Comparison of ENCODE assay signal across 26 mouse cellular contexts in the genomic region with DNA sequence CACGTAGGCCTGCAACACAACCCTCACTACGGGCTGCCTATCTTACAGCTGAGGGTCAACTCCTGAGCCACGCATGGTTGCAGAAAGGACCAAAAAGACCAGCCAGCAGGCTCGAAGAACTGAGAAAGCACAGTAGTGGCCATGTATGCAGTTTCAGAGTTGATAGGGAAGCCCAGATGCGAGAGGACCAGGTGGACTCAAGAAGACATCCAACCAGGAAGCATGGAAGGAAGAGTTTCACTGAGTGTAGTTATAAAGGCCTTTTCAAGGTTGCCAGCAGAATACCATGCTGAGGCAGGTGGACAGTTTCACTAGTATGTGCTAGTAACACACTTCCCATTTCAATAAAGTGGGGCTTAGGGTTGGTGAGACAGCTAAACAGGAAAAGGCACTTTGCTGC. TPM values are rescaled to one million over a fixed set of nuclear protein-coding genes. Genes with fewer than 3 reads are reported as not detected.
DNase-seq lines count a peak whose midpoint lies in the region; ATAC-seq and TF ChIP-seq lines count a peak whose summit lies in the region.
"Had no signal": no experiment of that assay in that cellular context is flagged by ENCODE, and none has a peak within 500 bp of the region (broad histone marks: within the 10 kb centered on the region; RNA-seq: fewer than 3 reads in every experiment).

No protein-coding gene starts in this region.

- 0 out of 2 replicates have a peak overlapping the region, but pooled peaks have one; percentile 38 for H3K9ac ChIP-seq in neural tube, embryonic 13.5 days
- H3K9ac ChIP-seq in neural tube, embryonic 15.5 days (replicated peaks), result no peak overlapping the region
- H3K9ac ChIP-seq in liver, embryonic 16.5 days (ENCODE audit: low read depth, low read length), result no peak overlapping the region
- H3K9ac ChIP-seq: embryonic facial prominence, embryonic 15.5 days; hindbrain, embryonic 15.5 days; intestine, embryonic 15.5 days; limb, embryonic 15.5 days had no signal

- 63% methylated on average over 5 of the region's 5 CpGs for WGBS in heart, embryonic 10.5 days
- WGBS in neural tube, embryonic 13.5 days, result over 99% methylated on average over 5 of the region's 5 CpGs
- WGBS in neural tube, embryonic 15.5 days, result over 99% methylated on average over 5 of the region's 5 CpGs
- WGBS in liver, embryonic 16.5 days (ENCODE audit: insufficient replicate concordance), result 53% methylated on average over 5 of the region's 5 CpGs

- no peaks in the 10 kb centered on the region for H3K27me3 ChIP-seq in heart, embryonic 10.5 days (ENCODE audit: insufficient read depth, poor library complexity, severe bottlenecking)
- H3K27me3 ChIP-seq in neural tube, embryonic 13.5 days, result no peaks in the 10 kb centered on the region
- H3K27me3 ChIP-seq in neural tube, embryonic 15.5 days (replicated peaks), result no peaks in the 10 kb centered on the region
- no peaks in the 10 kb centered on the region for H3K27me3 ChIP-seq in G1E (ENCODE audit: insufficient read depth, low read length)
- H3K27me3 ChIP-seq in liver, embryonic 16.5 days (ENCODE audit: control insufficient read depth, insufficient read depth, low read depth, low read length), result no peaks in the 10 kb centered on the region
- H3K27me3 ChIP-seq: embryonic facial prominence, embryonic 15.5 days; hindbrain, embryonic 15.5 days; intestine, embryonic 15.5 days; limb, embryonic 15.5 days had no signal

- peak; percentile 80 for DNase-seq in heart, adult 11 months
- no peak for DNase-seq in heart, embryonic 10.5 days (ENCODE audit: low spot score)
- no peak for DNase-seq in G1E (ENCODE audit: low spot score)
- no peak for DNase-seq in urinary bladder, postnatal 14 days (ENCODE audit: low spot score)
- DNase-seq: adrenal gland, adult 8-10 months; cerebellum, adult 18-20 months; heart, adult 2 months; heart, postnatal 36 days; kidney, adult 9 months; kidney, postnatal 36 days; midbrain, embryonic 14.5 days; retina, postnatal 1 day; right cerebral cortex, postnatal 4 days had no signal

- no peak overlapping the region for H3K27ac ChIP-seq in heart, embryonic 10.5 days
- no peak overlapping the region for H3K27ac ChIP-seq in neural tube, embryonic 13.5 days (replicated peaks)
- no peak overlapping the region for H3K27ac ChIP-seq in neural tube, embryonic 15.5 days (replicated peaks)
- H3K27ac ChIP-seq in liver, embryonic 16.5 days (ENCODE audit: low read length), result peak overlapping the region; percentile 42
- H3K27ac ChIP-seq: embryonic facial prominence, embryonic 15.5 days; heart, adult 2 months; hindbrain, embryonic 15.5 days; intestine, embryonic 15.5 days; limb, embryonic 15.5 days had no signal

- H3K4me3 ChIP-seq in heart, embryonic 10.5 days, result no peak overlapping the region
- H3K4me3 ChIP-seq in neural tube, embryonic 13.5 days, result no peak overlapping the region
- H3K4me3 ChIP-seq in neural tube, embryonic 15.5 days (replicated peaks), result no peak overlapping the region
- peak overlapping the region; percentile 14; the same call in 1 of the 2 replicates for H3K4me3 ChIP-seq in G1E (ENCODE audit: low read depth, low read length)
- H3K4me3 ChIP-seq in liver, embryonic 16.5 days (ENCODE audit: low read depth, low read length), result no peak overlapping the region
- H3K4me3 ChIP-seq: embryonic facial prominence, embryonic 15.5 days; heart, adult 2 months; hindbrain, embryonic 15.5 days; intestine, embryonic 15.5 days; limb, embryonic 15.5 days; myocyte had no signal

- H3K4me1 ChIP-seq in heart, embryonic 10.5 days, result peaks cover 58% of the 10 kb centered on the region
- peaks cover 65% of the 10 kb centered on the region for H3K4me1 ChIP-seq in neural tube, embryonic 13.5 days (replicated peaks)
- H3K4me1 ChIP-seq in neural tube, embryonic 15.5 days, result peaks cover 46% of the 10 kb centered on the region
- H3K4me1 ChIP-seq in G1E (ENCODE audit: insufficient read depth, low read depth, low read length), result peaks cover 75% of the 10 kb centered on the region
- peaks cover 65% of the 10 kb centered on the region for H3K4me1 ChIP-seq in liver, embryonic 16.5 days (ENCODE audit: control insufficient read depth, low read depth, low read length)

- H3K9me3 ChIP-seq in heart, embryonic 10.5 days, result no peaks in the 10 kb centered on the region
- H3K9me3 ChIP-seq in neural tube, embryonic 13.5 days, result no peaks in the 10 kb centered on the region
- no peaks in the 10 kb centered on the region for H3K9me3 ChIP-seq in neural tube, embryonic 15.5 days (replicated peaks)
- no peaks in the 10 kb centered on the region for H3K9me3 ChIP-seq in G1E (replicated peaks)
- H3K9me3 ChIP-seq in liver, embryonic 16.5 days (replicated peaks; ENCODE audit: control insufficient read depth, low read length), result no peaks in the 10 kb centered on the region; the same call in 1 of the 2 replicates
- H3K9me3 ChIP-seq: embryonic facial prominence, embryonic 15.5 days; hindbrain, embryonic 15.5 days; intestine, embryonic 15.5 days; limb, embryonic 15.5 days had no signal

- H3K4me2 ChIP-seq in neural tube, embryonic 13.5 days, result no peak overlapping the region
- H3K4me2 ChIP-seq in neural tube, embryonic 15.5 days, result no peak overlapping the region
- no peak overlapping the region for H3K4me2 ChIP-seq in liver, embryonic 16.5 days (ENCODE audit: low read depth, low read length)
- H3K4me2 ChIP-seq: embryonic facial prominence, embryonic 15.5 days; hindbrain, embryonic 15.5 days; intestine, embryonic 15.5 days; limb, embryonic 15.5 days had no signal

- TF ChIP-seq CTCF in G1E (IDR thresholded peaks at IDR 0.05; ENCODE audit: low read depth, low read length), result no peak

- H3K36me3 ChIP-seq in heart, embryonic 10.5 days, result peaks cover 10% of the 10 kb centered on the region; the same call in 1 of the 2 replicates
- H3K36me3 ChIP-seq in neural tube, embryonic 13.5 days, result peaks cover 16% of the 10 kb centered on the region; the same call in 1 of the 2 replicates
- H3K36me3 ChIP-seq in neural tube, embryonic 15.5 days, result peaks cover 8% of the 10 kb centered on the region; the same call in 1 of the 2 replicates
- peaks cover 70% of the 10 kb centered on the region for H3K36me3 ChIP-seq in G1E (replicated peaks)
- H3K36me3 ChIP-seq in liver, embryonic 16.5 days (ENCODE audit: control insufficient read depth, insufficient read depth), result peaks cover 12% of the 10 kb centered on the region

- ATAC-seq in neural tube, embryonic 13.5 days (ENCODE audit: low read depth), result no peak
- ATAC-seq in neural tube, embryonic 15.5 days (ENCODE audit: low FRiP score), result no peak
- no peak for ATAC-seq in G1E (ENCODE audit: extremely low read depth, insufficient number of reproducible peaks, low FRiP score, poor library complexity, severe bottlenecking)
- ATAC-seq in liver, embryonic 16.5 days (ENCODE audit: low read depth), result no peak
- no peak for ATAC-seq in monocyte, adult 5-6 weeks (replicated peaks; ENCODE audit: insufficient number of reproducible peaks, low FRiP score, low TSS enrichment, poor library complexity, severe bottlenecking)
- ATAC-seq: intestine, embryonic 15.5 days had no signal

RNA-seq across cellular contexts. Expression of a gene that starts 6.1 kb away (rescaled TPM):
- polyA plus RNA-seq in heart, embryonic 10.5 days (2016; fragmentation: Nextera tagmentation; extraction: Ambion mirVana), result 8.7 and 16.0 TPM in 2 replicates
- 10.3 TPM in 2 replicates for polyA plus RNA-seq in neural tube, embryonic 13.5 days (2015; fragmentation: Nextera tagmentation; extraction: Ambion mirVana)
- polyA plus RNA-seq in neural tube, embryonic 15.5 days (2015; fragmentation: Nextera tagmentation; extraction: Ambion mirVana), result 8.3 and 8.9 TPM in 2 replicates
- total RNA-seq in G1E (2014; fragmentation: Nextera tagmentation) (97.4 and 108 TPM in 2 replicates), G1E (2017) (90.5 and 90.7 TPM in 2 replicates)
- polyA plus RNA-seq in G1E (2012), result 208 and 223 TPM in 2 replicates
- polyA plus RNA-seq in liver, embryonic 16.5 days (2015; fragmentation: Nextera tagmentation; extraction: Ambion mirVana), result 2.4 and 3.4 TPM in 2 replicates
- total RNA-seq in monocyte, adult 5-6 weeks (2017), result 101 to 191 TPM (median 127 TPM) in 3 replicates

RNA-seq across cellular contexts. Expression of a gene that starts 21.5 kb away (rescaled TPM):
- 2.8 and 4.4 TPM in 2 replicates for polyA plus RNA-seq in heart, embryonic 10.5 days (2016; fragmentation: Nextera tagmentation; extraction: Ambion mirVana)
- 2.4 and 3.5 TPM in 2 replicates for polyA plus RNA-seq in neural tube, embryonic 13.5 days (2015; fragmentation: Nextera tagmentation; extraction: Ambion mirVana)
- 1.7 and 2.3 TPM in 2 replicates for polyA plus RNA-seq in neural tube, embryonic 15.5 days (2015; fragmentation: Nextera tagmentation; extraction: Ambion mirVana)
- total RNA-seq in G1E (2014; fragmentation: Nextera tagmentation), result 10.3 and 40.0 TPM in 2 replicates
- total RNA-seq in G1E (2017), result 9.3 and 10.4 TPM in 2 replicates
- polyA plus RNA-seq in G1E (2012), result 3.8 and 4.8 TPM in 2 replicates
- 38.2 and 39.0 TPM in 2 replicates for polyA plus RNA-seq in liver, embryonic 16.5 days (2015; fragmentation: Nextera tagmentation; extraction: Ambion mirVana)
- total RNA-seq in monocyte, adult 5-6 weeks (2017), result 18.1 to 27.9 TPM (median 21.7 TPM) in 3 replicates

RNA-seq across cellular contexts. Expression of a gene that starts 32.1 kb away (rescaled TPM):
- polyA plus RNA-seq in heart, embryonic 10.5 days (2016; fragmentation: Nextera tagmentation; extraction: Ambion mirVana), result 105 and 118 TPM in 2 replicates
- 121 and 136 TPM in 2 replicates for polyA plus RNA-seq in neural tube, embryonic 13.5 days (2015; fragmentation: Nextera tagmentation; extraction: Ambion mirVana)
- 156 and 173 TPM in 2 replicates for polyA plus RNA-seq in neural tube, embryonic 15.5 days (2015; fragmentation: Nextera tagmentation; extraction: Ambion mirVana)
- 55.3 and 67.8 TPM in 2 replicates for total RNA-seq in G1E (2014; fragmentation: Nextera tagmentation)
- 26.5 and 30.6 TPM in 2 replicates for total RNA-seq in G1E (2017)
- polyA plus RNA-seq in G1E (2012), result 124 and 152 TPM in 2 replicates
- polyA plus RNA-seq in liver, embryonic 16.5 days (2015; fragmentation: Nextera tagmentation; extraction: Ambion mirVana), result 46.8 and 49.1 TPM in 2 replicates
- total RNA-seq in monocyte, adult 5-6 weeks (2017), result 12.9 to 47.3 TPM (median 16.6 TPM) in 3 replicates

RNA-seq across cellular contexts. Expression of a gene that starts 37.7 kb away (rescaled TPM):
- 0.89 and 1.0 TPM in 2 replicates for polyA plus RNA-seq in heart, embryonic 10.5 days (2016; fragmentation: Nextera tagmentation; extraction: Ambion mirVana)
- polyA plus RNA-seq in neural tube, embryonic 13.5 days (2015; fragmentation: Nextera tagmentation; extraction: Ambion mirVana), result 5.9 and 6.2 TPM in 2 replicates
- 6.5 and 6.8 TPM in 2 replicates for polyA plus RNA-seq in neural tube, embryonic 15.5 days (2015; fragmentation: Nextera tagmentation; extraction: Ambion mirVana)
- total RNA-seq in G1E (2014; fragmentation: Nextera tagmentation), result not detected in 2 replicates
- 0.44 TPM in 1 of 2 replicates, not detected in the other for total RNA-seq in G1E (2017)
- polyA plus RNA-seq in G1E (2012), result not detected in 2 replicates
- 0.14 TPM in 1 of 2 replicates, not detected in the other for polyA plus RNA-seq in liver, embryonic 16.5 days (2015; fragmentation: Nextera tagmentation; extraction: Ambion mirVana)
- total RNA-seq in monocyte, adult 5-6 weeks (2017), result not detected in 3 replicates
- total RNA-seq: neutrophil, adult 5-6 weeks had no signal

RNA-seq across cellular contexts. Expression of a gene that starts 48.9 kb away (rescaled TPM):
- not detected in 2 replicates for polyA plus RNA-seq in heart, embryonic 10.5 days (2016; fragmentation: Nextera tagmentation; extraction: Ambion mirVana)
- polyA plus RNA-seq in neural tube, embryonic 13.5 days (2015; fragmentation: Nextera tagmentation; extraction: Ambion mirVana), result 0.26 and 0.31 TPM in 2 replicates
- polyA plus RNA-seq in neural tube, embryonic 15.5 days (2015; fragmentation: Nextera tagmentation; extraction: Ambion mirVana), result 0.43 and 0.65 TPM in 2 replicates
- not detected in 2 replicates for total RNA-seq in G1E (2014; fragmentation: Nextera tagmentation)
- 0.05 and 0.06 TPM in 2 replicates for total RNA-seq in G1E (2017)
- not detected in 2 replicates for polyA plus RNA-seq in G1E (2012)
- polyA plus RNA-seq in liver, embryonic 16.5 days (2015; fragmentation: Nextera tagmentation; extraction: Ambion mirVana), result 0.02 TPM in 1 of 2 replicates, not detected in the other
- 0.39 TPM in 1 of 3 replicates, not detected in the others for total RNA-seq in monocyte, adult 5-6 weeks (2017)
- total RNA-seq: adrenal gland, adult 8-10 months; gastrocnemius, adult 8-10 months; heart, adult 2 months; heart, postnatal 36 days; megakaryocyte progenitor cell, adult 5-6 weeks; neutrophil, adult 5-6 weeks had no signal
- polyA plus RNA-seq: embryonic facial prominence, embryonic 15.5 days; limb, embryonic 15.5 days; lung, embryonic 16.5 days; myocyte had no signal

Comparison
In these comparisons a context has a peak if more than half of its experiments do, and no peak if none do; other contexts are left out.
1. RNA of a gene that starts 6.1 kb away (polyA plus RNA-seq): 208 to 223 TPM in G1E; 8.7 to 16.0 TPM in heart, embryonic 10.5 days, 10.3 TPM in neural tube, embryonic 13.5 days, 8.3 to 8.9 TPM in neural tube, embryonic 15.5 days and 2.4 to 3.4 TPM in liver, embryonic 16.5 days; every median in the first group is over 10 times any median in the second.